Mouse (Mus musculus) retina, postnatal 1 day (tissue): ENCODE results near the gene Flad1.
A peak's percentile ranks its signal among the peaks of the same experiment; 100 is the strongest.

Source experiments
- DNase-seq: peaks from one replicate; pipeline ENCODE4 v3.0.0-alpha.2; 2012

Gene Flad1

GRCm38 (mm10) chr3:89395419-89395805, 16.3 kb downstream of the Flad1 start:
- DNase-seq, result no peak

- DNase-seq, result peak; percentile 96
Observed at GRCm38 (mm10) chr3:89394894-89395256, 16.8 kb downstream of the Flad1 start.

GRCm38 (mm10) chr3:89394006-89394893, 17.4 kb downstream of the Flad1 start, which contains the start of gene Zbtb7b:
Gene Zbtb7b, minus strand, starts transcription at chr3:89394776.
- peak; percentile 86 for DNase-seq

GRCm38 (mm10) chr3:89393605-89394004, 18.1 kb downstream of the Flad1 start:
- DNase-seq, result peak; percentile 99

GRCm38 (mm10) chr3:89392871-89393311, 18.8 kb downstream of the Flad1 start:
- DNase-seq, result peak; percentile 37

- DNase-seq, result peak; percentile 88
Observed at GRCm38 (mm10) chr3:89391663-89392511, 19.8 kb downstream of the Flad1 start.

- peak; percentile 59 for DNase-seq
Observed at GRCm38 (mm10) chr3:89390699-89391662, 20.7 kb downstream of the Flad1 start.

GRCm38 (mm10) chr3:89390111-89390515, 21.6 kb downstream of the Flad1 start:
- peak; percentile 69 for DNase-seq

GRCm38 (mm10) chr3:89388901-89389740, 22.5 kb downstream of the Flad1 start:
- peak; percentile 59 for DNase-seq

- DNase-seq, result no peak
Observed at GRCm38 (mm10) chr3:89388134-89388881, 23.4 kb downstream of the Flad1 start.

- no peak for DNase-seq
Observed at GRCm38 (mm10) chr3:89387632-89388031, 24.0 kb downstream of the Flad1 start.

GRCm38 (mm10) chr3:89386438-89387420, 24.9 kb downstream of the Flad1 start:
- no peak for DNase-seq

GRCm38 (mm10) chr3:89385451-89385850, 26.2 kb downstream of the Flad1 start:
- no peak for DNase-seq

GRCm38 (mm10) chr3:89384331-89385076, 27.2 kb downstream of the Flad1 start:
- peak; percentile 73 for DNase-seq

GRCm38 (mm10) chr3:89383651-89384255, 27.9 kb downstream of the Flad1 start:
- DNase-seq, result no peak

GRCm38 (mm10) chr3:89382950-89383349, 28.7 kb downstream of the Flad1 start:
- DNase-seq, result no peak

GRCm38 (mm10) chr3:89382033-89382882, 29.4 kb downstream of the Flad1 start:
- DNase-seq, result no peak
